Mouse (Mus musculus): ENCODE data around the gene Olfr170.
"Not testable (repeated sequence)": the region's sequence is repeated elsewhere in the genome, so short reads cannot be mapped to it uniquely, and the experiment has no call there.

Gene Olfr170

GRCm38 (mm10) chr16:19611782-19612181 is at the start of gene Olfr170:
Gene Olfr170, minus strand, starts transcription at chr16:19611882.
- DNase-seq (ENCODE audit: low spot score), result not testable (repeated sequence)

GRCm38 (mm10) chr16:19629816-19630215 is 18.1 kb upstream of the Olfr170 start, which contains the start of gene Olfr171:
Gene Olfr171, minus strand, starts transcription at chr16:19629916.
- no peak for DNase-seq (ENCODE audit: low spot score)

- DNase-seq (ENCODE audit: low spot score), result no peak
Measured at GRCm38 (mm10) chr16:19603166-19603565, 8.5 kb downstream of the Olfr170 start.

GRCm38 (mm10) chr16:19571709-19572108 is 40.0 kb downstream of the Olfr170 start, which contains the start of gene Olfr169:
Gene Olfr169, minus strand, starts transcription at chr16:19571809.
- not testable (repeated sequence) for DNase-seq (ENCODE audit: low spot score)

All from urinary bladder, postnatal 25 days (tissue).